Mouse (Mus musculus): ENCODE measurements around the gene Rbmxl1. TPM values are rescaled to one million over a fixed set of nuclear protein-coding genes. Genes with fewer than 3 reads are reported as not detected.
A peak's percentile ranks its signal among the peaks of the same experiment; 100 is the strongest.
"Not testable (repeated sequence)": the region's sequence is repeated elsewhere in the genome, so short reads cannot be mapped to it uniquely, and the experiment has no call there.

Gene Rbmxl1
- 199 and 203 TPM in 2 replicates for total RNA-seq (2017)

DNA sequence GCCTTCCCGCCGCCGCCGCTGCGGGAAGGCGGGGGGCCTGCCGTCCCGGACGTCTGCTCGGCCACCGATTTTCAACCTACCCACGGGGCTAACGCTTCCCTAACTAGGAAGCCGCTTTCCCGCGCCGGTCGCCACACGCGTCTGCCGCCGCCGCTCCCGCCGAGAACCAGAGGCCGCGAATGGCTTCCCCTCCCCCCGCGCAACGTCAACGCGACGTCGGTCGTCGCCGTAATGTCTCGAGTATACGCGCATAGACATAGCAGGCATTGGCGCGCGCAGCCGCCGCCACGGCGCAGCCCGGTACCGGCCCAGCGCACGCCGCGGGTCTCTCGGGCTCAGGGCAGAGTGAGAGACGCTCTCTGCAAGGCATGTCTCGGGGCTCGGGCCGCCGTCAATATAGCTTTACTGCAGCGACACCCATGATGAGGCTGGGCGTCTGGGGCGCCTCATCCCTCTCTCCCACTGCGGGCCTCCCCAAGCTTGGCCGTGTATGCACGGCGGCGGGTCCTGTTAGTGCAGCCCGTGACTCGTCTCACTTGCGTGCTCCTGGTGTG, at the start of gene Rbmxl1:
TSS of gene Rbmxl1 (minus strand) at position 180 of the 554 bp plus-strand sequence.
- peak; percentile 78 for ATAC-seq (replicated peaks; ENCODE audit: low read depth, poor library complexity, severe bottlenecking)

DNA sequence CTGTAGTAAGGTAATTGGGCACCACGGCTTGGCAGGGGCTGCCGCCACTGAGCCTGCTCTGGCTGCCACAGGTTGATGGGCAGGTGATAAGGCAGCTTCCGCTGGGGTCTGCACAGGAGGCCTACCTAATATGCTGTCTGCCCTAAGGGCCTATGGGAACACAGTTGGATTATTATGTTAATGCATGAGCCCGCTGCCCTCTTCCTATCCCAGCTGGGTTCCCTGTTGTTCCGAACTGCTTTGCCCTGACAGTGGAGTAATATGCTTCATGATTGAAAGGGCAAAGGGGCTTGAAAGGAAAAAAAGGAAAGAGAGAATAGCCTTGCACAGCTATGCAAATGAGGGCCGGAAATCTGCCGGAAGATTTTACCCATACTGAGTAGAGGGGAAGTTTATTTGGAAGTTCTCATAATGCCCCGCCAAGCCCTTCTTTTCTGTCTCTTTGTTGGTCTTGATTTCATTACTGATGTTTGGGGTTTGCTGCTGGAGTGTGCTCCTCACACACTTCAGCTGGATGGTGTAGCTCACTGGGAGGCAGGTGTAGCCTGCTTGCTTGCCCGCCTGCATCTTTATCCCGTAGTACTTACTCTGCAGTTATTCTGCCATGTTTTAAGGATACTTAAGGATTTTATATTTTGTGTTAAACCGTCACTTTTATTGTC, 48.2 kb upstream of the Rbmxl1 start:
- no peak for ATAC-seq (replicated peaks; ENCODE audit: low read depth, poor library complexity, severe bottlenecking)

- ATAC-seq (replicated peaks; ENCODE audit: low read depth, poor library complexity, severe bottlenecking), result no peak
Measured at GRCm38 (mm10) chr8:78555817-78556216, 47.1 kb upstream of the Rbmxl1 start.

DNA sequence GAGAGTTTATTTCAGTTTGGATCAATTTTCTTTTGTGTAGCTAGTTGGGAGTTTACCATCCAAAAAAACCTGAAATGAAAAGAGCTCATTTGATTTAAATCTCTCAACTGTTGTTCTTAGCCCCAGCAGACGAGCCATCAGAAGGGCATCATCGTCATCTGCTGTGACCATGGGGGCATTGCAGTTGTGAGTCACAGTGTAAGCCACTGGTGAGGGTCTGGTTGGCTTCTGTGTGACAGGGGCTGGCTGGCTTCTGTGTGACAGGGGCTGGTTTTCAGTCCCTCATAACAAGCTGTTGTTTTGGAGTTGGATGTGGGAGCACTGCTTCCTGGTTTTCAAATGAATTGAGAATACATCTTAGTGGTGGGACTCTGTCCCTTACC, 42.0 kb upstream of the Rbmxl1 start:
- no peak for ATAC-seq (replicated peaks; ENCODE audit: low read depth, poor library complexity, severe bottlenecking)

- ATAC-seq (replicated peaks; ENCODE audit: low read depth, poor library complexity, severe bottlenecking), result no peak
Measured at GRCm38 (mm10) chr8:78549971-78550751, 41.5 kb upstream of the Rbmxl1 start.

DNA sequence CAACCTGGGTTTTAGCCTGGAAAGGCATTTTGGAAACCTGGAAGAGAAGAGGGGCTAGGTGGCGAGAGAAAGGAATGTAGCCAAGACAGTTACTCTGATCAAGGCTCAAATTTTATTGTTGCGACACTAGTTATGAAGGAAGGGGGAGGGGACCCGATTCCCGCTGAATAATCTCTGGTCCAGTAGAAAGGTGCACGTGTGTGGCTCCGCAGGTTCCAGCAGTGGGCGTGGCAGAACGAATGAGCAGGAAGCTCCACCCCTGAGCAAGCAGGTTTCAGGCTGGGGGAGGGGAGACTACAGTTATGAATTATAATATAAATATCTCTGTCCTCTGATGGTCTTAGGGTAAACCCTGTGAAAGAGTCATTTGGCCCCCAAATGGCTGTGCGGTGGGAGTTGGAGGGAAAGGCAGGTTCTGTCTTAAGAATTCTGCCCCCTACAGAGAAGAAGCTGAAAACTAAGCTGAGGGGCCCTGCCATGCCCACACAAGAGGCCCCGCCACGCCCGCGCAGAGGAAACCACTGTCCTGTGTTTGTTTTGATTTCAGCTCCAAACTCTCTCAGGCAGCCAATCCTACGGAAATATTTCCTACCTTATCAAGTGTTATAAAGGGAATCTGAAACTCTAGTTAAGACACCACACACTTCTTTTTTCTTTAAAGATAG, 36.6 kb upstream of the Rbmxl1 start:
- ATAC-seq (replicated peaks; ENCODE audit: low read depth, poor library complexity, severe bottlenecking), result not testable (repeated sequence)

DNA sequence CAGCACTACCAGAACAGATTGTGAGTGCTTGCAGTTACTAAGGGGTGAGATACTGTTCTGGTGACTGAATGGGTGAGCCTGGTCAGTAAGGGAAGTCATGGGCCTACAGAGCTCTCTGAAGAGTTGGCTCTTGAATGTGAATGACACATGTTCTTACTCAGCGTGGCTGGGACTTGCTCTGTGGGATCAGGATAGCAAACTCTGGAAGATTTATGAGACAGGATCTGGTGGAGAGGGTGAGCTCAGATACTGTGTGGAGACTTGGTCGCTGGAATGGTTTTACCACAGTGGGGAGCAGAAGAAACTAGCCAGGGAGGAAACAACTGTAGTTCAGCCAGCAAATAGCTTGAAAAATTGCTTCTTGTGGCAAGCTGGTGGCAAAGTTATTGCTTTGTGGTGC, 35.8 kb upstream of the Rbmxl1 start:
- ATAC-seq (replicated peaks; ENCODE audit: low read depth, poor library complexity, severe bottlenecking), result peak; percentile 25; the same call in 1 of the 2 replicates

- ATAC-seq (replicated peaks; ENCODE audit: low read depth, poor library complexity, severe bottlenecking), result no peak
Measured at GRCm38 (mm10) chr8:78543621-78544020, 34.9 kb upstream of the Rbmxl1 start.

DNA sequence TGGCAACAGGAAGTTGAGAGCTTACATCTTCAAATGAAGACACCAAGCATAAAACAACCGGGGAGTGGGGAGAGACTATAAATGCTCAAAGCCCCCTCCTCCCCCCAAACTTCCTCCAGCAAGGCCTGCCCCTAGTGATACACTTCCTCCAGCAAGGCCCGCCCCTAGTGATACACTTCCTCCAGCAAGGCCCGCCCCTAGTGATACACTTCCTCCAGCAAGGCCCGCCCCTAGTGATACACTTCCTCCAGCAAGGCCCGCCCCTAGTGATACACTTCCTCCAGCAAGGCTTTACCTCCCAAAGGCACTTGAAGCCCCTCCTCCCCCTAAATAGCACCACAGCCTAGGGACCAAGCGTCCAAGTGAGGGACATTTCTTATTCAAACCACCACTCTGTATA, 34.0 kb upstream of the Rbmxl1 start:
- ATAC-seq (replicated peaks; ENCODE audit: low read depth, poor library complexity, severe bottlenecking), result 0 out of 2 replicates have a peak, but pooled peaks have one; percentile 18

DNA sequence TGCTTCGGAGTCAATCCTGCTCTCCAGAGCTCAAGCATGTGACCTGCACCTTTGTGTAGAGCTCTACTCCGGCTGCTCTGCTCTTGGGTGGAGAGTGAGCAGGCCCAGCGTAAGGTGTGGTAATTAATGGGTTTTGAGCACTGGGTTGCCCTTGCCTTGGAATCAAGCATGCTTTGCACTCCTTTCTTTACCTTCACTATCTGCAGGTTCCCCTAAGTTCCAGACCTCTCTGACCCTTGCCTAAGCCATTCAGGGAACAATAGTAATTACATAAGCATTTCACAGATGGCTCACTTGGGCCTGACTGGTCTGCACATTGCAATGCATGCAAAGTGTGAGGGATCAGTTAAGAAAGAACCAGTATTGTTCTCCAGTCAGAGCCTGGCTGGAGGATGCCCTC, 29.1 kb upstream of the Rbmxl1 start:
- no peak for ATAC-seq (replicated peaks; ENCODE audit: low read depth, poor library complexity, severe bottlenecking)

DNA sequence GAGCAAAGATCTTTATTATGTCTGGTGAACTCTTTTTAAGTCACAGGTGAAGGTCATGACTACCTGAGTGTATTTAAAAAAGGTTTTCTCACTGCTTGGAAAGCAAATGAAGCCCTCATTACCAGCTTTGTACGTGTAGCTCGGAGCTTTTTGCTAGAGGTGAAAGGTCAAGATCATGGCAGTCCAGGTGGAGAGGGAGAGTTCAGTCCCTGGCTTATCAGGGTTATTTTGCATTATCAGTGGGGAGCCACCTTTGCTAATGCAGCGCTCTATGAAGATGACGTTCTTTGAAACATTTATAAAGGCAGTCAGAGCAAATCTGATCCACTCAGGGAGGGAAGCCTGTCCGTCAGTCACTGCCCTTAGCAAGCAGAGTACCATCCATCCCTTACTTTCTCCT, 28.0 kb upstream of the Rbmxl1 start:
- ATAC-seq (replicated peaks; ENCODE audit: low read depth, poor library complexity, severe bottlenecking), result no peak

- no peak for ATAC-seq (replicated peaks; ENCODE audit: low read depth, poor library complexity, severe bottlenecking)
Measured at GRCm38 (mm10) chr8:78533981-78534380, 25.3 kb upstream of the Rbmxl1 start.

DNA sequence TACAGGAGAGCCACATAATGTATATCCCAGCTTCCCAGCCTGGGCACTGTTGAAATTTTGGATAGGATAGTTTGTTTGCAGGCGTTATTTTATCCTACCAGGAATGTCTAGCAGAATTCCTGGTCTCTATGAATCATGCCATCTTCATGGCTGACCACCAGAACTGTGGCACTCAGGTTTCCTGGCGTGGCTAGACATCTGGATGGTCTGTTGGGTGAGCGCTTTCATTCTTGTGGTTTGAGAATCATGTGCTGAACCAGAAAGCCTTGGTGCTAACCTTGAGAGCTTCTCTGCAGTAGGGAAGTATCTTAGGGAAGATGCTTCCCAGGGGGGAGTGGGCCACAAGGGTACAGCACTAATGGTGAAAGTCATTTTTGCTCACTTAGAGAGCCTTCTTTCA, 6.4 kb upstream of the Rbmxl1 start:
- no peak for ATAC-seq (replicated peaks; ENCODE audit: low read depth, poor library complexity, severe bottlenecking)

GRCm38 (mm10) chr8:78514706-78515105, 6.0 kb upstream of the Rbmxl1 start:
- ATAC-seq (replicated peaks; ENCODE audit: low read depth, poor library complexity, severe bottlenecking), result no peak

GRCm38 (mm10) chr8:78513106-78513505, 4.4 kb upstream of the Rbmxl1 start:
- ATAC-seq (replicated peaks; ENCODE audit: low read depth, poor library complexity, severe bottlenecking), result no peak

DNA sequence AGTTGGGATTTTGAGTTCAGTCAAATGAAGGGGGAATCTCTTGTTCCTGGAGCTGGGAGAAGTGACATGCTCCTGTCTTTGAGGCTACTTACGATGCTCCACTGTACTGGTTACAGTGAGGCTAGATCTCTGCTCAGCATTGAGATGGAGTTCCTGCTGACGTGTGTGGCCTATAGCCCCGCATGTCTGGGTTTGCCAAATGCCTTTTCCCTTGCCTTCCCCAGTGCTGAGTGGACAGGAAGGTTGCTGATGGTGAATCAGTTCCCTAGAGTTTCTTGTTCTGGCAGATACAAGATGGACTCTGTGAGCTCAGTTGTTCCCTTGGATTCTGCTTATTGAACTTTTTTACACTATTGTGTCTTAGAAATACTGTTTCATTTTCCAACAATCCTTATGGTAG, 2.2 kb upstream of the Rbmxl1 start:
- ATAC-seq (replicated peaks; ENCODE audit: low read depth, poor library complexity, severe bottlenecking), result no peak

GRCm38 (mm10) chr8:78510094-78510493, 1.4 kb upstream of the Rbmxl1 start:
- peak; percentile 30 for ATAC-seq (replicated peaks; ENCODE audit: low read depth, poor library complexity, severe bottlenecking)

DNA sequence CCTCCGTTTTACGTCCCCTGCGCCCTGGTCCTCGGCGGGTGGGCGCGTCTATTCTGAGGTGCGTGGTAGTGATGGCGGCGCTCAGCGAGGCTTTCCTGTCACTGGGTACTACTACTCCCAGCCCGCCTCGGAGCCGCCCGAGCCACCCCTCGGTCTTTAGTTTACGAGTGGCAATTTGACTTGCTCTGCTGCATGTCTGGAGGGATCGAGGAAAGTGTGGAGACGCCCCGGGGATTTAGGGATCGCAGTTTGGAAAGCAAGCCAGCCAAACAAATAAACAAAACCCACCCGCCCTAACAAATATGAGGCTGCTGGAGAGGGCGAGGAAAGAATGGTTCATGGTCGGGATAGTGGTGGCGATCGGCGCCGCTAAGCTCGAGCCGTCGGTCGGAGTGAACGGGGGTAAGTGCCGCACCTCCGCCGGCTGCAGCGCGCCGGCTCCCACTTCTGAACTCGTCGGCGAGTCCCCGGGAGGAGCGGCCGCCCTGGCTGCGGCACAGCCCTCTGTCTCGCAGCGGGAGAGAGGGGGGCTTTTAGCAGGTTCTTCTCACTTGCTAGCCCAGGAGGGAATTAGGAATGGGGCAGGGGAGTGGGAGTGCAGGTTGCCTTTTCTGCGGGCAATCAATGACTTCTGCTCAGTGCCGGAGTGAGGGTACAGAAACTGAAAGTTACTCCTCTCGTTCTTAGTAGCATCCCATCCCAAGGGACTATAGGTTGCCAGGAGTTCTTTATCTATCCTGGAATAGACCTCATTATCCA, 754 bp upstream of the Rbmxl1 start, which contains the start of gene Slc10a7:
TSS of gene Slc10a7 (plus strand) at position 74 of the 759 bp plus-strand sequence.
- ATAC-seq (replicated peaks; ENCODE audit: low read depth, poor library complexity, severe bottlenecking), result peak; percentile 77

DNA sequence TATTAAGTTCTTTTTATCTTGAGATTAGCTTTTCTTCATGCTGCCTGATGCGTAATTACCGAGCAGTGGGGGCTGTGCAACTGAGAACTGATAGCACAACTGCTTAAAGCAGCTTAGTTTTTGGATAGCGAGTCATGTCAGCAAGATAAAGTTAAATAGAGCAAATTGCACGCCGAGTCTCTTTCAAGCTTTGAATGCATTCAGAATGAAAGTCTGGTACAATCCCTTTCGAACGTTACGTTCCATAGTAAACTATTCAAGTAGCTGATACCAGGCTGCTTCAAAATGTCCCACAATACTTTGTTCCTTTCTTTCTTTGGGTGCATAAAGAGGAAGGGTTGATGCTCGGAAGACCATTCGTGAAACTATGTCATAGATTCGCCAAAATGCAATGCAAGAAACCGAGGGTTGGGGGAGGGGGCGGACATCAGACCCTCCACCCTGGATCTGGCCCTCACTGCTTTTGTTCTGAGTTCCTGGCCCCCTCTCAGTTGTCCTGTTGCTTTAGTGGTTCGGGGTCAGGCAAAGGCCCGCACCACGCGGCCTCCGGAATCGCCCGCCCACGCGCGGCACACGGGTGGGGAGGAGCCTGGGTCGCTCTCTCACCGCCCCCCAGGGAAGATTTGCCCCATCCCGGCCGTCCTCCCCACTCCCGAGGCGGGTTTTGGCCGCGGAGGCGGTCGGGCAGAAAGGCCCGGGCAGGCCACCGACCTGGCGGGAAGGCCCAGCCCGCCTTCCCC, 549 bp downstream of the Rbmxl1 start:
- peak; percentile 36 for ATAC-seq (replicated peaks; ENCODE audit: low read depth, poor library complexity, severe bottlenecking)
